Mouse (Mus musculus) spleen, adult 12 weeks (tissue): Measurements from ENCODE around the gene Ttc17.

Source experiments
- DNase-seq: peaks from one replicate; pipeline ENCODE4 v3.0.0; 2022; ENCODE audit warnings: low spot score

The Ttc17 gene

DNA sequence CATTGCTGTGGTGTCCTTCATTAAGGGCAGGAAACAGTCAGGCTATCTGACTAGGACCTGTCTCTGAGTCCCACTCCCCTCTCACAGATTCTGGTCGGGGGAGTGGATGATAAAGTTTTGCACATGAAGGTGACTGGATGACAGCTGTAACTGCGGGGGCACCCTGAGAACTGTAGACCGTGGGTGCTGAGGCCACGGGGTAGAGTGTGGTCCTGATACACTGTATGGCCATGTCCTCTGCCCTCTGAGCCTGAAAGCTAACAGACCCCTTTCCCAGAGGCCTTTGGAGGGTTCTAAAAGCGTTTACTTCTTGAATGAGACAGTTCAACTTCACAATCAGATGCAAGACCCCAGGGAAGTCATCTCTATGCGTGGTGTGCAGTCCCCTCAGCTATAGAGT is 116.8 kb downstream of the Ttc17 start:
- DNase-seq, result no peak

DNA sequence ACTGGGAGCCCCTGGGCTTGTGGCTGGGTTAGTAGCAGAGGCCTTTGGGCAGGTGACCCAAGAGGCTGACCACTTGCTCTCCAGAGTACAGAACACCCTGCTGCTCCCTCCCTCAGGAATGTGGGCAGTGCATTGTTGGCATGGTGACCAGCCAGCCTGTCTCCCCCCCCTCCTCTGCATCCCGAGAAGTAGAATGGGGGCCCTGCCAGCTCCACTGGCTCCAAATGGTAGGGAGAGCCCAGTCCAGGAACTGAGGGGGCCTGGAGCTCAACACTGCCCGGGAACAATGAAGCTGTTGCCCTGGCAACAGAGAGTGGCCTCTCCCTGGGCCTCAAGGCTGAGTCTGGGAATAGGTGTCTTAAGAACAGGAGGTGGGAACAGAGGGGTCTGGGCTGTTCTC is 117.3 kb downstream of the Ttc17 start:
- DNase-seq, result no peak

DNA sequence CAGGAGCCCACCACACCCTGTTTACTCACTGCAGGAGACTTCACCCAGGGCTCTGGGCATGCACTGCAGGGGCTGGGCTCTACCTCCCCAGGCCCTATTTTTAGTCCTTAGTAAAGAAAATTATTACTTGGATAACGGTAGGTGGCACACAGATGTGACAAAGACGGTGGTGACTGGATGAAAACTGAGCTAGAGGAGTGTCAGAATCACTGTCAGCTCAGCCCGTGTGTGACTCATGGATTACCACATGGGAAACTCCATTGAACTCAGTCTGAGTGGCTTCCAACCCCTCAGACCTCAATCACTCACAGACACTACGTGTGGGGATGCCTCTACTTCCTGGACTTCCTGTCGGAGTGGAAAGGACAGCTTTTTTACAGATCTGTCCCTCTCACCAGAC is 118.4 kb downstream of the Ttc17 start:
- DNase-seq, result no peak

DNA sequence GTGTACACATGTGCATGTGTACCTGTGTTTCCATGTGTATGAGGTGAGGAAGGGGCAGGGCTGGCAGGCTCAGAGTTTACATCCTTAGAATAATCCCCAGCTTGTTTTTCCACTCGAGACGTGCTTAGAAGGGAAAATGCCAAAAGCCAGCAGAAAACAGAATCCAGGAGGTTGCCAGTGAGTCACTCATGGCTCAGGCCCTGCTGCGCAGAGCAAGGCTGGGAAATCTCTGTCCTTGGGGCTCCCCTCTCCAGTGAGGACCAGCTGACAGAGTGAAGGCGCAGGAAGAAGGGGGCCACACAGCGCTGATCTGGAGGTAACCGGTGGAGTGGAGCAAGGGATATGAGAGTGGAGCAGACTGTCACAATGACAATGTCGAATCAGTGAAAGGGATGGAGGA is 119.1 kb downstream of the Ttc17 start:
- DNase-seq, result no peak

DNA sequence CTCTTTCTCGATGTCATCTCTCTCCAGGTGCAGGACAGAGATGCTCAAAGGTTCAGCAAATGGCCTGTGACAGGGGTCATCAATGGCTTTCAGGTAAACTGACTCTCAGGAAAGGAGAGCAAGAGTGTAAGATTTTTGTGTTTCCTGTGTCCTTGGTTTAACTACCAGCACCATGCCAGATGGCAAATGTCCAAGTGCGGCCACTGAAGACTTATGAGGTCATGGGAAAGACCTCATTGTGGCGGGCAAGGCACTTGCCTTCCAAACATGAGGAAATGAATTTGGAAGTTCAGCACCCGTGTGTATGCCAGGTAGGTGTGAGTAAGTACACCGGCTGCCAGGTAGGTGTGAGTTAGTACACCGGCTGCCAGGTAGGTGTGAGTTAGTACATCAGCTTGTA is 123.0 kb downstream of the Ttc17 start:
- no peak for DNase-seq

DNA sequence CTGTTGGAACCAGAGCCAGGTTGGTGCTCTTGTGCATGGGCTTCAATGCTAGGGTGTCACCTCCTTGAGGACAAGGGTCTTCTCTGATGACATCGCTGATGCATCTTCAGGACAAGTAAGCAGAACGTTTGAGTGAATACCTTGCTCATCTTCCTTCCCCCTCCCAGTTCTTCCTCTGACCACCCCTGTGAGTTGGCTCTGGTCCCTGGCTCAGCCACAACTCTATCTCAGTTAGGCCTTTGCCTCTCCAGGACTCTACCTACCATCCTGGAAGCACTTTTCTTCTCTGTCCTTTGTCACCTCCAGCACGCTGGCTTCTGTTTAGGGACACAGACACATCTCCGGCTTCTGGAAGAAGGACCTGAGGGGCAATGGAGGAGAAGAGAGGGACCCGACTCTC is 126.9 kb downstream of the Ttc17 start:
- DNase-seq, result no peak

DNA sequence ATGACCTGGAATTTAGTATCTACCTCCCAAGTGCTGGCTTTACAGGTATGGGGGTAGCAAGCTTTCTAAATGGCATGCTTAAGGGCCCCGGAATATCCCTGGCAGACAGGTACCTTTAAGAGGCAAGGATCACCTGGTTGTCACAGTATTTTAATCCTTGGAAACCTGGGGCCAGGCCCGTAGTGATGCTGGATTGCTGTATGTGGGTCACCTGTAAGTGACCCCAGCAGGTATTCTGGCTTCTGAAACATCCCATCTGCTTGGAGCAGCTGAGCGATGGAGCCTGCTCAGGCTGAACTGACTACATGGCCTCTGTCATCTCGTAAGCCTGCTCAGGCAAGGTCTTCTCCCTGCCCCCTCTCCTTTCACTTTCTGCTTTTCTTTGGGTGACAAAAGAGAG is 130.4 kb downstream of the Ttc17 start:
- no peak for DNase-seq

DNA sequence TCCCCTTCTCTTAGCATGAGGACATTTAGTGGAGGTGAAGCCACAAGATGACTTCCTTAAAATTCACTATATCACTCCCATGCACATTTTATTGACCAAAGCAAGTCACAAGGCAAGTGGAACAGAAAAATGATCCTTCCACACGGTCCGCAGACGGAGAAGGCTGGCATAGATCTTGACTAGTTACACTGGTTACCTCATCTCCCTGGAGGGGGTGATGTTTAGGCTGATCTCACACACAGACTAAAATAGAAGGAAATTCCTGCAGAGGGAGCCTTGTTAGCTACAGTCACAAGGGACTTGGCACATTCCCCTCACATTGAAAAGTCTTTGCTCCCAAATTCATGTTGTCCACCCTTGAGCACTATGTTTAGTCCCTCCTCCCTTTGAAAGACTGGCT is 130.8 kb downstream of the Ttc17 start:
- no peak for DNase-seq

DNA sequence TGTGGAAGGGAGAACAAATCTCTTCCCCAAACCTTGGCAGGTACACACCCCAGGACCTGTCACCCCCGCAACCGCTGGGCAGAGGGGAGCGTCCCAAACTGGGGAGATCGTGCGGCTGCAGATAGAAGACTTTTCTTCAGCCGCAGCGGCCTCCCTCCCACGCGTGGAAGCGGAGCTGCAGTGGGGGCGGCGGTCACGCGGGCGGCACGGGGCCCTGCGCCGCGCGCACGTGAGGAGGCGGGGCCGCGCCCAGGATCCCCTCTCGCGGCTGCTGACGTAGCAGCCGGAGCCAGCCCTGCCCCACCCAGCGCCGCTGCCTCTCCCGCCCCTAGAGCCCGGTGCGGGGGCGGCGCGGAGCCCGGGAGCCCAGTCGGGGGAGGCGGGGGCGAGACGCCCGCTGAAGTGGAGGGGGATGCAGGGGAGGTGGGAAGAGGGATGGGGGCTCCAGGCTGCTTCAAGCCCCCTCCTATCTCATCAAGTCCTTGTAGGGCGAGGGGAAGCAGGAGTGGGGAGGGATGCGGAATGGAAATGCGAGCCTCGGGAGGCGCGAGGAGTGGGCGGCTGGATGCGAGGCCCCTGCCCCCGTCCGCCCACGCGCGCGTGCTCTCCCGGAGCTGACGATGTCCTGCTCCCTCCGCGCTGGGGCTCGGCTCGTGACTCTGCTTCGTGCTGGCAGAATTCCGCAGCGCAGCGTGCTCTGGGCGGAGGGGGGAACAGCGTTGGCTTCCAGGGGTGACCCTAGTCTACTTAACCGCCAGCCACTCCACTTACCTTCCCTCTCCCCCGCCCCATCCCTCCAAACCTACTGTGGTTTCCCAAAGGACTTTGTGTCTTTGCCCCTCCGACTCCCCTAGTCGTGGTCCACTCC is 133.1 kb downstream of the Ttc17 start:
- DNase-seq, result peak; percentile 5

DNA sequence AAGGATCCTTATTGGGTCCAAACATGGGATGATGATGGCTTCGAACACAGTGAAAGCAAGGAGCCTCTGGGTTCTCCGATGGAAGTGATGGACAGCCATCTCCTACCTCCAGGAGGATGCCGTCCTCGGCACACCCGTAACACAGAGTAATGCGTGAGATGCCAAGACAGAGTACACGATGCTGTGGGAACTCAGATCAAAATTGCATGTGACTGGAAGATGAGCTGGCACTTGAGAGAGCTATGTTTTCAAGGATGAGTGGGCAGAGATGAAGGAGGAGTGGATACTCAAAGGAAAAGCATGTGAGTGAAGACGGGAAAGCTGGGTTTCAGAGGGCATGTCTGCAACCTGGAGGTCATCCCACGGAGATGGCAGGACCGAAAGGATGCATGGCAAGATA is 135.3 kb downstream of the Ttc17 start:
- no peak for DNase-seq

DNA sequence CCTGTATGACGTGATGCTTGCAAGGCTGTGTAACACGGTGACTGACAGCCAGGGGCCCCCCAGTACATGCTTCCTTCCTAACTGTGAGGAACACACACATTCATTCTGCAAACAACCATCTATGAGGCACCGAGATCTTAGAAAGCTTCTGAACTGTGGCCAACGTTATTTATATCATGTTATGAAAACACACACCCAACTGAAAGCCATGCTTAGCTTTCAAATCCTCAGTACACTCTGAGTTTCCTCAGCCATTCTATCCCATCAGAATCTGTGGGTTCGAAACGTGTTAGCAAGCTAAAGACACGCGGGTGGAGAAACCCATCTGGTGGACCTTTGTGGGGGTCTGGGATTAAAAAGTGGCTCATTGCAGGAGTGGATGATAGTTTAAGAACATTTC is 137.7 kb downstream of the Ttc17 start:
- no peak for DNase-seq

DNA sequence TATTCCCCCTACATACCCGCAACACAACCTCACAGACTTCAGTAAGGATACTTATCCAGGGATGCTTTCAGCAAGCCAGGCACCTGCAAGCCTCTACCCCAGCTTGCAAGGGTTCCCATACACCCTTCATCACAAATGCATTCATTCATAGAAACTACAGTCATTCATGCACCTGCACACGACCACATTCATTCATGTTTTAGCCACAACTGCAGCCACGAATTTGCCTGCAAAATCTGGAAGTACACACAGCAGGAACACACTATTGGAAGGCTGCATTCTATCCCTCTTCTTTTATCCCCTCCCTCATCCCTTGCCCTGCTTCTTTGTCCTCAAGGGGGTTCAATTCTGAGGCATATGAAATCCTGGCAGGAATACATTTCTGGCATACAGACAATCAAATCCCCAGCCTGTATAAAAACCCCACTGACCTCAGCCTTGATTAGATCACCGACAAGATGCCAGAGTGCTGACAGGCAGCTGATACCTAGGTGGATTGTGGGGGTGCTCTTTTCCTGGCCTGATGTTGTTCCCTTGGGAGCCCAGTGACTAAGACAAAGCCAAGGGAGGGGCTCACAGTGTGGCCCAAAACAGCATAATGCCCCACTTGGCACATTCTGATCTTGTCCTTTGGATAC is 139.2 kb downstream of the Ttc17 start:
- DNase-seq, result no peak

DNA sequence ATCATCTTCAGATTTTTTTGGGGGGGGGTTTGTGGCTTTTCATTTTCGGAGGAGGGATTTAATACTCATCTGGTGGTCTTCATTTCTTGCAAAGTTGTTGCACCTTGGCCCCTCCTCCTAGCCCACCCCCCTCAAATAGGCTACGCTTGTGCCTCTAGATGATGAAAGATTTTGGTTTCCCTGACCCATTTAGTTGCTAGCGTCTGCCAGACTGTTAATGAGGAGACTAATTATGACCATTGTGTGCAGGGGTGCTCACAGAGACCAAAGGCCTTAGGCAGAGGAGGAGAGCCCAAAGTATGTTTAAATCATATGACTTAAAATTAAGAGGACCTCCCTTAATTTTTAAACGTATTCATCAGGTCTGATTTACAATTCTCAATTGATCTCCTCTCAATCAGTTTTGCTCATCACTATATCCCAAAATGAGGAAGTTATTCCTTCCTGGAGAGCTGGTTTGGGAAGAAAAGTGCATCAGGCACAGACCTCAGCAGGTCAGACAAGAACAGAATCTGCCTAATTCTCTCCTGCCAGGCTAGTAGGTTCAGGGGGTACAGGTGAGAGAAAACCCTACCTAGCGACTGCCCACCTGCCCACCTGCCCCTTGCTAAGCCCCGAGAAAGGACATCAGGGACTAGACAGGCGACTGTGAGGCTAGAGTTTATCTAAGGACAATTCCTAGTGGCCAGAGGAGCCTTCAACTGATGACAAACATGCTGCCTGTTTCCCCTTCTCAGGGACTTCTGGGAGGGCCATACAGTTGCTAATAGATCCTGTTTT is 139.9 kb downstream of the Ttc17 start:
- DNase-seq, result no peak

DNA sequence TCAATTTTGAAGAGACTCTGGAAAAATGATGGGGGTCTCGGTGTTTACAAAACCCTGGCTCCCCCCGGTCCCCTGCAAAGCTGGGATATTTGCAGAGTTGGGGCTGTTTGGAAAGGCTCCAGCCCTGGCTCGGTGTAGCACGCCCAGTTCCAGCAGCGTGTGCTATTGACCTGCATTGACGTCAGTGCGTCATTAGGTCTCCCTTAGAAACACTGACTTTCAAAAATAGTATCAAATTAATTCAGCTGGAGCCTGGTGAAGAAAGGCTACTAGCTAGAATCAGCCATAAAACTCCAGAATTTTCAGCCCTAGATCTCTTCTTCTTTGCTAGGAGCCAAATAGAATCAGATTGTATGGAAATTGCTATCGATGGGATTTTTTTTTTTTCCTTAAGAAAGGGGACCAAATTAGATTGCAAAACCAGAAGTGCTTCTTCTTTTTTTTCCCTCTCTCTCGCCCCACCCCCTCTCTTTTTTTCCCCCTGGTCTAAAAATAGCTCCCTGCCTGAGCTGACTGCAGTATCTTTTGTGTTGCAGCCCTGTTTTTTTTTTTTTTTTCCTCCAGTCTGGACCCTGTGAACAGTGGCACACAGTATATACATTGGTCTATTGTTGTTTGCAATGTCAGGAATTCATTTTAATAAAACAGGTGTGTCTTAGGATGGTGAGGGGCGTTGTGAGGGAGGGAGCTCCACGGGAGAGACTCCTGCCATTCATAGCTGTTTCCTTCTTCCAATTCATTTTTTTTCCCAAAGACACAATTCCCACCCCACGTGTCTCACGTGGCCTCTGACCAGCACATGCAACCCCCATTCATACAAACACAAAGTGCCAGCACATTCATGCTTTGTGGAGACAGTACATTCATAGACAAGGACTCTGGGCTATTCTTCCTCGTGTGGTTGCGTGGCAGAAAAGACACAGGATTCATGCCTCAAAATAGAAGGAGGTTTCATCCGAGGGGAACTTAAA is 141.0 kb downstream of the Ttc17 start:
- DNase-seq, result no peak

DNA sequence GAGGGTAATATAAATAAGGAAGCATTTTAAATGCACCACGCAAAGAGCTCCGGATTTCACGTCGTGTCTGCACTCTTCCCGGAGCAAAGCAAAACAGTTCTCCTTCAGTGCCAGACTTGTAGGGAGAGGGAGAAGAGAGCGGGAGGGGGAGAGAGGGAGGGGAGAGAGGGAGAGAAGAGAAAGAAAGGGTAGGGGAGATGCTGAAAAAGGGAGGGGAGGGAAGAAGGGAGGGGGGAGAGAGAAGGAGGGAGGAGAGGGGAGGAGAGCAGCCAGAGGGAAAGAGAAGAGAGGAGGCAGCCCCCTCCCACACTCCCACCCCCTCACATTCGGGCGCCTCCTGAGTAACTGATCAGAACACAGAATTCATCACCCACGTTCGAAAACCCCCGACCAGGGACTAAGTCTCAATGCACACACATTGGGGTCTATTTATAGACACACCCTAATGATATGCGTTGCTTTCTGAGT is 141.8 kb downstream of the Ttc17 start:
- no peak for DNase-seq

DNA sequence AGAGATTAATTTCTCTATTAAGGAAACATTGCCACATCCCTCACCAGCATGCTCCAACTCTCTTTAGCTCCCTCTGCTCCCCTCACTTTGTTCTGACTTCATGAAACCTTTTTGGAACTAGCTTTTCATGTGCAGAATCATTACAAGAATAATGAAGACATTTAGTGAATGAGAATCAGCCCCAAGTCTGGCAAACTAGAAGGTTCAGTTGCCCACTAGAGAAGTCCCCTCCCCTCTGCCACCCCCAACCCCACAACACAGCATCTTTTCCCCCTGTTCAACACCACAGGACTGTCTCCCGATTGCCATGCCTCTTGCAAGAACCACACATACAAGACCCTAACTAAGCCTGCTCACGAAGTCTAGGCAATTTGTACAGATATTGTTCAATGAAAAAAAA is 142.5 kb downstream of the Ttc17 start:
- DNase-seq, result no peak

DNA sequence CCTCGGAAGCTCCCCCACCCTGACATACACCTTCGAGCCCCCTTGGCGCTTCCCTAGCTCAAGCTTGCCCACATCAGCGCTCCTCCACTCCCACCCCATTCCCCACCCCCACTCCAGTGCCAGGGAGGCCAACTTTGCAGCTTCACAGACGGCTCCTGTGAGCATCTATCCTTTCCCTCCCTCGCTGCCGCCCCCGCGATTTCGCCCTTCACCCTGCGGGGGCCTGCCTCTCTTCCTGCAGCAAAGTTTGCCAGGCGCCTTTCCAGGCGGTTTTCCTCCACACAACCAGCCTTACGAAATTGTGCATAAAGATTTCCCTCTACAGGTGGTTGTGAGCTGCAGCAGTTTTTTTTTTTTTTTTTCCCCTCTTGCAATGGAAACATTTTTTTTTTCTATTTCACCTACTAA is 143.0 kb downstream of the Ttc17 start:
- DNase-seq, result no peak

DNA sequence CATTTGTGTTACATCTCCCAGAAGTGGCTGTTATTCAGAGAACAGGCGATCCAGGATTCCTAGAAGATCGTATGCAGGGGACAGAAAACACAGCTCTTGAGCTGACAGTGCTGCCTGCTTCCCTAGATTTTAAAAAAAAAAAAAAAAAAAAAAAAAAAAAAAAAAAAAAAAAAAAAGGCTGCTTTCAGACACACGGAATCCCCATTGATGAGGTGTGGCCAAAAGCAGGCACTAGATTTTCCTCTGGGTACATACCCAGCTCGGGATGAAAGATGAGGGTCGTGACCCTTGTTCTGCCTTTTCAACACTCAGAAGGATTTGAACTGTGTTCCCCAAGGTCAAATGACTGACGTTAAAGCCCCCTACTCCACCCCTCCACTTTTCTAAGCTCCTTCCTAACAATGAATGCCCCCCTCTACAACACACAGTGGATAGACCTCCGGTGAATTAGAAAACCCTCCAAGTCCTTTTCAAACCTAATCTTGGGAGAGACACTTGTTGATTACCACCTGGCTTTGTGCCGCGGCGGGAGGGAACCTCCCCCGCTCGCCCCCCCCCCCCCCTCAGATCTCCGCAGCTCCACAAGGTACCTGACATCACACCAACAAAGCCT is 143.5 kb downstream of the Ttc17 start:
- no peak for DNase-seq

DNA sequence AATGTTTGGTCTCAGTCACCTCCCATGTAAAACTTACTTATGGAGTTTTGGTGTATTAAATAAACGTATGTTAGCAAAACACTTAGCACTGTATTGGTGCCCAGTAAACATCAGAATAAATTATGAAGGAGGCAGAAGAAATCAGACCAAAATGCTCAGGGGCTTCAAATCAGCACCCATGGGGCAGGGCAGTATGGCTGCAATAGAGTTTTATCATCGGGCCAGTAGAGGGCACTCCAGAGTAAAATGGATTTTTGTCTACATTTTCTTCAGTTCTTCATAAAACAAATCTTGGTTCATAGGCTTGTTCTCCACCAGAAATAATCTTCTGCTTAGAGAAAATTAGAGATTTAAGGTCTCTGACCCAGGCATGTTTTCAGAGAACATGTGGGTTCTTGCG is 152.4 kb downstream of the Ttc17 start:
- DNase-seq, result no peak
